Mouse (Mus musculus) small intestine, adult 2 months (tissue): ENCODE results near the gene Fyn. TPM values are rescaled to one million over a fixed set of nuclear protein-coding genes. Genes with fewer than 3 reads are reported as not detected.

Experiments used
- H3K27ac ChIP-seq: fragments of 200-500 bp; 2 replicates; pipeline ENCODE4 v1.5.1; 2012; ENCODE audit warnings: low read depth, low read length, control low read depth, inconsistent platforms; ENCODE audit not compliant: insufficient read depth
- H3K27me3 ChIP-seq: fragments of 200-500 bp; 2 replicates; pipeline ENCODE4 v1.6.1; 2012; ENCODE audit warnings: mild to moderate bottlenecking, moderate library complexity, low read length, inconsistent platforms; ENCODE audit not compliant: control insufficient read depth, insufficient read depth
- H3K36me3 ChIP-seq: fragments of 200-500 bp; 2 replicates; pipeline ENCODE4 v1.6.1; 2012; ENCODE audit warnings: mild to moderate bottlenecking, low read length, control low read depth, inconsistent platforms; ENCODE audit not compliant: control insufficient read depth, insufficient read depth
- H3K4me1 ChIP-seq: fragments of 200-500 bp; 2 replicates; pipeline ENCODE4 v1.6.1; 2012; ENCODE audit warnings: low read length, inconsistent platforms, mixed read lengths; ENCODE audit not compliant: control insufficient read depth, insufficient read depth, insufficient read length
- H3K4me3 ChIP-seq: fragments of 200-500 bp; 2 replicates; pipeline ENCODE4 v1.5.1; 2012; ENCODE audit warnings: low read depth, mild to moderate bottlenecking, control low read depth, inconsistent platforms, low read length, moderate library complexity
- CTCF ChIP-seq: fragments of 200-500 bp; IDR thresholded peaks from 2 replicates; pipeline ENCODE4 v1.5.1; 2012; ENCODE audit warnings: low read depth, mild to moderate bottlenecking, control low read depth, inconsistent platforms, low read length, moderate library complexity, mixed read lengths; ENCODE audit not compliant: insufficient replicate concordance, insufficient read length; ENCODE audit errors: extremely low read depth
- POLR2A ChIP-seq: fragments of 200-500 bp; IDR thresholded peaks from 2 replicates; pipeline ENCODE4 v1.6.1; 2012; ENCODE audit warnings: low read depth, mild to moderate bottlenecking, control low read depth, inconsistent platforms, low read length, moderate library complexity
- WGBS: fragments of 180-500 bp; shearing (Covaris S2); methylation state at CpG from one replicate; pipeline ENCODE4 v1.1.7; 2018; 5-methylcytosine and 5-hydroxymethylcytosine counted together
- polyA plus RNA-seq: library from polyadenylated mRNA; depleted of rRNA; stranded (reverse); fragments of >200 nt; gene quantifications from 2 replicates; pipeline ENCODE4 v1.2.3, GENCODE M21; 2012

Gene Fyn
- polyA plus RNA-seq, 1 experiment: 7.3 TPM

GRCm38 (mm10) chr10:39424643-39425042 is 56.0 kb downstream of the Fyn start:
- no peak for TF ChIP-seq POLR2A
- TF ChIP-seq CTCF: no peak
- Histone ChIP-seq H3K4me3 (no peak overlapping the region), H3K27ac (no peak overlapping the region), H3K4me1 (no peaks in the 10 kb centered on the region), H3K36me3 (no peaks in the 10 kb centered on the region), H3K27me3 (no peaks in the 10 kb centered on the region)
- 87% methylated on average over 3 of the region's 3 CpGs for WGBS

GRCm38 (mm10) chr10:39426033-39426432 is 57.4 kb downstream of the Fyn start:
- TF ChIP-seq CTCF: no peak
- TF ChIP-seq POLR2A: no peak
- Histone ChIP-seq H3K4me3 (no peak overlapping the region), H3K27me3 (no peaks in the 10 kb centered on the region)

GRCm38 (mm10) chr10:39426833-39427490 is 58.3 kb downstream of the Fyn start:
- no peaks in the 10 kb centered on the region for H3K27me3 ChIP-seq
- H3K4me1 ChIP-seq: peaks cover 12% of the 10 kb centered on the region
- H3K27ac ChIP-seq: no peak overlapping the region
- H3K36me3 ChIP-seq: no peaks in the 10 kb centered on the region
- TF ChIP-seq POLR2A (no peak), CTCF (no peak)
- no peak overlapping the region for H3K4me3 ChIP-seq
- WGBS: 73% methylated on average over 5 of the region's 5 CpGs

More at GRCm38 (mm10) chr10:39426033-39426432, 57.4 kb downstream of the Fyn start:
- Histone ChIP-seq H3K4me1 (peaks cover 6% of the 10 kb centered on the region), H3K36me3 (no peaks in the 10 kb centered on the region), H3K27ac (no peak overlapping the region)
- 72% methylated on average over 3 of the region's 3 CpGs for WGBS

- 75% methylated on average over 4 of the region's 4 CpGs for WGBS
- no peaks in the 10 kb centered on the region for H3K27me3 ChIP-seq
- TF ChIP-seq POLR2A: no peak
- no peak for TF ChIP-seq CTCF
Measured at GRCm38 (mm10) chr10:39429661-39430060, 61.0 kb downstream of the Fyn start.

GRCm38 (mm10) chr10:39430074-39430764 is 61.6 kb downstream of the Fyn start:
- peaks cover 29% of the 10 kb centered on the region for H3K4me1 ChIP-seq
- no peaks in the 10 kb centered on the region for H3K27me3 ChIP-seq
- no peak overlapping the region for H3K4me3 ChIP-seq
- TF ChIP-seq POLR2A: no peak
- TF ChIP-seq CTCF: no peak
- 70% methylated on average over 14 of the region's 14 CpGs for WGBS
- peak overlapping the region; percentile 13; the same call in 1 of the 2 replicates for H3K27ac ChIP-seq
- H3K36me3 ChIP-seq: no peaks in the 10 kb centered on the region

More at GRCm38 (mm10) chr10:39429661-39430060, 61.0 kb downstream of the Fyn start:
- Histone ChIP-seq H3K36me3 (no peaks in the 10 kb centered on the region), H3K4me1 (peaks cover 26% of the 10 kb centered on the region), H3K4me3 (no peak overlapping the region), H3K27ac (no peak overlapping the region)

GRCm38 (mm10) chr10:39431265-39431664 is 62.6 kb downstream of the Fyn start:
- no peaks in the 10 kb centered on the region for H3K27me3 ChIP-seq
- H3K36me3 ChIP-seq: no peaks in the 10 kb centered on the region
- H3K27ac ChIP-seq: peak overlapping the region; percentile 46
- WGBS: 69% methylated on average over 2 of the region's 2 CpGs
- H3K4me1 ChIP-seq: peaks cover 34% of the 10 kb centered on the region
- no peak for TF ChIP-seq POLR2A
- no peak for TF ChIP-seq CTCF
- no peak overlapping the region for H3K4me3 ChIP-seq

GRCm38 (mm10) chr10:39432648-39433568 is 64.3 kb downstream of the Fyn start:
- no peaks in the 10 kb centered on the region for H3K27me3 ChIP-seq
- peaks cover 34% of the 10 kb centered on the region for H3K4me1 ChIP-seq
- H3K36me3 ChIP-seq: no peaks in the 10 kb centered on the region
- 28% methylated on average over 14 of the region's 14 CpGs for WGBS
- peak overlapping the region; percentile 54 for H3K27ac ChIP-seq
- no peak for TF ChIP-seq POLR2A
- no peak; the same call in 1 of the 2 replicates for TF ChIP-seq CTCF
- H3K4me3 ChIP-seq: no peak overlapping the region; the same call in 1 of the 2 replicates
